Mouse (Mus musculus): ENCODE measurements around the gene 1110008P14Rik. TPM values are rescaled to one million over a fixed set of nuclear protein-coding genes. Genes with fewer than 3 reads are reported as not detected.

Gene 1110008P14Rik
- total RNA-seq, 2 experiments from 2014 or later: 36.4 to 44.0 TPM

DNA sequence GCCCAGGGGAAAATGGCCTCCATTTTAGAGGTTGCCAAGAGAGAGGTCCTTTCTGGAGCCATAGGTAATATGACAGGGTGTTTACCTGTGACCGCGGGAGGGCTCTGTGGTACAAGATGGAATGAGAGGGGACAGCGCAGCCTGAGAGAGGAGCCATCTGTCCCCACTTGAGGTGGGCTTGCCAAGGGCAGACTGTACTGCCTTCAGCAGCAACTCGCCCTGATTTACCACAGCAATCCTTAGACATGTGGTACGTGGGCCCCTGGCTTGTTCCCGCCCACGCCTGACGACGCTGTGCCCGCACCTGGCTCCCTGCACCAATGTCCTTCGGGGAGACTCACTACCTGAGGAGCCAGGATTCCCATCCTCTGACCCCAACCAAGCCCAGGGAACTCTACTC, 33.4 kb downstream of the 1110008P14Rik start:
- DNase-seq: no peak
- intact Hi-C loops (cut with DNase I): no loop called here

- no peak for DNase-seq
- intact Hi-C loops (cut with DNase I): no loop called here
Measured at GRCm38 (mm10) chr2:32347019-32347418, 34.7 kb downstream of the 1110008P14Rik start.

DNA sequence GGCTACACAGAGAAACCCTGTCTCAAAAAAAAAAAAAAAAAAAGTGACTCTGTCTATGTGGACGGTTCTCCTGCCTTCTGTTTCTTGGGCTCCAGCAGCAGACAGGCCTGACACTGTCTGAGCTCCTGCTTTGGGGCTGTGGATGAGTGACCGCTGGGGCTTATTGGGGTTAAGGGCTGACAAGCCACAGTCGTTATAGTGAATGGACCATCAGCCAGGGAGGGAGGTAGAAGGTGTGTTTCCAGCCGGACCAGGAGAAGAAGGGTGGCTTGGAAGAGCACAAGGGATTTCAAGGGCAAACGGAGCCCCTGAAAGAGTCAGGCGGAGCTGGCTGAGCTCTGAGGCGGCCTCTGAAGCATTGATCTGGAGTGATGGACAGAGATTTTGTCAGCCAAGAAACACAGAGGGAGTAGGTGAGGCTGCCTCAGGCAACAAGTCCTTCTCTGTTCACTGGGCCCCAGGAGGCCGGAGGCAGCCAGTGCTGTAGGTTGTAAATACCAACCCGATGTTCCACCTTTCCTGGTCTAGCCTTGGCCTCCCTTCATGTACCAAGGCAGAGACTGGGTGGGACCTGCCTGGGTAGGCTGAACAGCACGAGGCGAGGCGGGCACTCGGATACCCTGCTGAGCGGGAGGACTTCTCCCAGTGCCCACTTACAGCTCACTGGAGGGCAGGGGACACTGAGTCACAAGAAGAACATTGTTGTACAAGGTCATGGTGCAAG, 37.0 kb downstream of the 1110008P14Rik start:
- intact Hi-C loops (cut with DNase I): no loop called here
- no peak for DNase-seq

- intact Hi-C loops (cut with DNase I): no loop called here
Measured at GRCm38 (mm10) chr2:32344056-32344455, 37.7 kb downstream of the 1110008P14Rik start.

GRCm38 (mm10) chr2:32343351-32343671, 38.4 kb downstream of the 1110008P14Rik start:
- no peak for DNase-seq
- intact Hi-C loops (cut with DNase I): no loop called here

More at GRCm38 (mm10) chr2:32344056-32344455, 37.7 kb downstream of the 1110008P14Rik start:
- no peak for DNase-seq

DNA sequence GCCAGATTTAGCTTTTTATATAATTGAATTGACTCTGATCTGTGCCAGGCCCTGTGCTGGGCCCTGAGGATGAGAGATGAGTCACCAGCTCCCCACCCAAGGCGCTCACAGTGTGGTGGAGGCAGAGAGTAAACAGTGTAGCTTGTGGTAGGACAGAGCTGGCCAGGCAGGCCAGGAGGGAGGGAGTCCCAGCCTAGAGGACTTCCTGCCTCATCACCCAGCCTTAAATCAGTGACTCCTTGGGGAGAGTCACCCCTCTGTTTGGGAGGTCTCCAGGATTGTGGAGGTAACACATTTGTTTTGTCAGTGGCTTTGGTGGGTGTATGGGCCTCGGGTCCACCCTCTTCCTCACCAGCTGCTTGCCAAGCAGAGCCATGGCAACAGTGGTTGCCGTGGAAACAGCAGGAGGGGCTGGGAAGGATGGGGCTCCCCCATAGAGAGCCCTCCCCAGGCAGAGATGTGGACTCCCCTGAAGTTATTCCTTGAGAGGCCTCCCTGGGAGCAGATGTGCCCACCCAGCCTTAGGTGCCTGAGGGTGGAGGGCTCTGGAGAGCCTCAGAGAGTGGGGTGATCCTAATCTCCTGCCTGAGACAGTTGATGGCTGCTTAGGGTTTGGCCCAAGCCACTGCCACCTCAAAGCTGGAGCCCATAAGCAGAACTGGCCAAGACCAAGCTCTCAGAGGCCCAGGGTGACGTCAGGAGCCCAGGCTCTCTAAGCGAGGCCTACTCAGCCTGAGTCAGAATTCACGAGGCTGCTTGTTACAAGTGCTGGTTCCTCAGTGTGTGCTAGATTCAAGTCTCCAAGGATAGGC, 39.0 kb downstream of the 1110008P14Rik start:
- intact Hi-C loops (cut with DNase I): no loop called here
- DNase-seq: peak; percentile 67 to 68

DNA sequence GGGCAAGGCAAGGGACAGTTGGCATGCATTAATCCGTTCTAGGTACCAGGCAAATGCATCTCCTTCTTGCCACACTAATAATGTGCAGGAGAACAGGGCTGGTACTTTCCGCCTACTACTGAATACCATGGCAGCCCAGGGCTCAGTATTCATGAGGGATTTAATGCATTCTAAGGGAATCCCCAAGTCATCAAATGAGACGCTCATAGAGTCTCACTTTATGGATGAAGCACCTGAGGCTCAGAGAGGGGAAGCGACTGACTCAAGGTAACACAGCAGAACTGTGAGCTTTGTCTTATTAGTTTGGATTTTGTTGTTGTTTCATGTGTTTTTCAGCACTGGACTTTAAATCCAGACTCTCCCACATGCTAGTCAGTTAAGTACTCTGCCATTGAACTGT, 39.7 kb downstream of the 1110008P14Rik start:
- no peak for DNase-seq
- intact Hi-C loops (cut with DNase I): no loop called here

- no peak for DNase-seq
- intact Hi-C loops (cut with DNase I): no loop called here
Measured at GRCm38 (mm10) chr2:32341634-32341939, 40.2 kb downstream of the 1110008P14Rik start.

- no peak for DNase-seq
- intact Hi-C loops (cut with DNase I): no loop called here
Measured at GRCm38 (mm10) chr2:32340836-32341633, 40.7 kb downstream of the 1110008P14Rik start.

DNA sequence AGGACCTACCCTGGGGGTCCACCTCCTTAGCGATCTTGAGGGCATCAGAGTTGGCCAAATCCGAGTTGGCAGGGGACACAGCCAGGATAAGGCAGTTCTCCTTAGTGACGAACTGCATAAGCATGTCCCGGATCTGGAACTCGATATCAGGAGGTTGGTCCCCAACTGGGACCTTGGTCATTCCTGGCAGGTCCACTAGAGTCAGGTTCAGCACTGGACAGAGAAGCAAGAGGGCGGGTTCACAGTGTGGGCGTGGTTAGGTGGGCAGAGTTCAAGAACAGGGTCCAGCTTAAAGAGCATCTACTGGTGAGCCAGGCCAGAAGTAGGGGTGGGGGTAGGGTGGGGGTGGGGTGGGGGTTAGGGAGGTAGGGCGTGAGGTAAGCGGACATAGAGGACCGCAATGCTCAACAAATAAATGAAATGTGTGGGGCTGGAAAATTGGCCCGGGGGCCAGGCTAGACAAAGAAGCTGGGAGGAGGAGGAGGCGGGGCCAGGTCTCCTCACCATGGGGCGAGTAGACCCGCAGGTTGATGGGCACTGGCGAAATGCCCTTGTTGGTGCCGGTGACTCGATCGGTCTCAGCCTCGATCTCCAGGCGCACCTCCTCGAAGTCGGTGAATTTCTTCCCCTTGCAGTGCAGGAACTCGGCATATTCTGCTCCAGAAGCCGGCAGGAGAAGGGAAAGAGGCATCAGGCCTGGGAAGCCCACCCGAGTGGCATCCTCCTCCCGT, 41.7 kb downstream of the 1110008P14Rik start:
- intact Hi-C loops (cut with DNase I): no loop called here
- no peak for DNase-seq

DNA sequence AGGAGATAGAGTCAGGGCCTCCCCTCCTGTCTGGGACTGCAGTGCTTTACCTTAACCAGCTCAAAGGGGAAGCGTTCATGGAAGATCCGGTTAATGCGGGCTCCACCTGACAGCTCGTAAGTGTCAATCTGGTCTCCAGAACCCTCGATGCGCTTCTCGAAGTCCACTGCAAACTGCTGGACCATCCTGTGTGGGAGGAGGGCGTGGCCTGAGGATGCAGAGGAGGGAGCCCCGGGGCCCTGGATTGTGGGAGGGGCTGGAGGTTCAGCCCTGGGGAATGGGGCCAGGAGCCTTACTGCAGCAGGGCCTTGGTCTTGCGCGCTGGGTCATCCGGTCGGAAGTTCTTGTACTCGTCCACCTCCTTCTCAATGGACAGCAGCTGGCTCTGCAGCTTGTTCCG, 45.9 kb downstream of the 1110008P14Rik start:
- intact Hi-C loops (cut with DNase I): no loop called here
- no peak for DNase-seq

GRCm38 (mm10) chr2:32332159-32332558, 49.6 kb downstream of the 1110008P14Rik start:
- no peak for DNase-seq
- intact Hi-C loops (cut with DNase I): no loop called here

DNA sequence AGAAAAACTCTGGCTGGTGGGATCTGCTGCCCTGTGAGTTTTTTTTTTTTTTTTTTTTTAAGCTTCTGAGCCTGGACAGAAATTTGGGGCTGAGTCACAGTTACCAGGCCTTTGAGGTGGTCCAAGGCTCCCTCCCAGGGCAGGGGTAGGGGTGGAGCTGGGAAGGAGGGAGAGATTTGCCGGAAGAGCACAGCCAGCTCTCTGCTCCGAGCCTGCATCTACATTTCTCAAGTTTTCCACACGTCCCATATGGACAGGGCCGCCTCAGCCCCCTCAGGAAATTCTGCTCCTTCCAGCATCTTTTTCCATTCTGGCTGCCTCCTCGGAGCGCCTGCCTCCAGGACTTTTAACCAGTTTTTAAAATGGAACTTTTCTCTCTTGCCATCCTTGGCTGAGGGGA, 52.2 kb downstream of the 1110008P14Rik start:
- DNase-seq: no peak
- intact Hi-C loops (cut with DNase I): no loop called here

DNA sequence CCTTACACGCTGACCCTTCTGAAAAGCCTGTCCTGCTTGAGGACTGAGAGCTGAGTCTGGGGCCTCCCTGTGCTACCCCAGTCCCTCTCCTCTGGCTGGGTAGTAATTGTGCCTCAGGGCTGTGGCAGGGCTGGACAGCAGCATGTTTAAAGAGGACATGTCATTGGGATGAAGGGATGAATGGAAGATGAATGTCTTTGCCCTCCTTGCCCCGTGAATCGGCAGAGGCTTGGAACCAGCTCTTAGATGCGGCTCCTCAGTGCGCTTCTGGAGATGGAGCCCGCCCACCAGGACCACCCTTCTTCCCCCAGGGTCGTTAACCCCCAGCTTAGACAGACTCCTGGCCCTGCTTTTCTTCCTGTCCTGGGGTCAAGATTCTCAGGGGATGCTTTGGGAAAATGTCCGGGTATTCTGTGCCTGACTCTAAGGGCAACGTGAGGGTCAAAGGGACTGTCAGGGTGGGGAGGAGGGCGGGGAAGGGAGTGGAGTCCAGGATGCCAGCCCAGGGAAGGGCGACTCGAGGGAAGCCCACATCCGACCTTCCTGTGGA, 52.8 kb downstream of the 1110008P14Rik start:
- no peak for DNase-seq
- intact Hi-C loops (cut with DNase I): no loop called here

DNA sequence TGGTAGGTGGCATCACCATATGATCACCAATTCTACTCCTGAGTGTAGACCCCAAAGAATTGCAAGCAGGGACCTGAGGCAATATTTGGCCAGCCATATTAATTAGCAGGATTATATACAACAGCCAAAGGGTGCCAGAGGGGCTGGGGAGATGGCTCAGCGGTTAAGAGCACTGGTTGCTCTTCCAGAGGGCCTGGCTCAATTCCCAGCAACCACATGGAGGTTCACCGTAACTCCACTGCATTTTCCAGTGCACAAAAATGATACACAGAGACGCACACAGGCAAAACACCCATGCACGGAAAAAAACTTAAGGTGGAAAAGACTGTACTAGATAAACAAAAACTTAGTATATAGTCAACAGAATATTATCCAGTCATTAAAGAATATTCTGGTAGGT, 54.5 kb downstream of the 1110008P14Rik start:
- intact Hi-C loops (cut with DNase I): no loop called here
- DNase-seq: no peak

Other genes with a start within 250 kb of the 1110008P14Rik start
- 10 to 100 TPM; 69.4 to 70.1 TPM for gene Prrc2b, start 230.9 kb downstream of the 1110008P14Rik start, total RNA-seq (2021)
- 10 to 100 TPM; 12.0 to 12.2 TPM for gene Pomt1, start 145.3 kb downstream of the 1110008P14Rik start, total RNA-seq (2021)
- gene Uck1, start 121.8 kb downstream of the 1110008P14Rik start, total RNA-seq (2021): 10 to 100 TPM in 1 of 2 experiments, 1 to 10 TPM in 1; 8.1 to 11.6 TPM
- 10 to 100 TPM; 54.1 to 54.7 TPM for gene Golga2, start 94.6 kb downstream of the 1110008P14Rik start, total RNA-seq (2021)
- 100 to 1,000 TPM in 1 of 2 experiments, 10 to 100 TPM in 1; 97.6 to 126 TPM for gene Swi5, start 93.9 kb downstream of the 1110008P14Rik start, total RNA-seq (2021)
- gene Ciz1, start 29.6 kb downstream of the 1110008P14Rik start, total RNA-seq (2021): 10 to 100 TPM; 23.2 to 25.4 TPM
- gene Dnm1, start 28.6 kb downstream of the 1110008P14Rik start, total RNA-seq (2021): 1 to 10 TPM; 4.8 to 5.3 TPM
- 1 to 10 TPM; 1.4 to 3.7 TPM for gene Lcn2, start 6.3 kb upstream of the 1110008P14Rik start, total RNA-seq (2021)
- gene Ptges2, start 14.0 kb upstream of the 1110008P14Rik start, total RNA-seq (2021): 10 to 100 TPM; 41.3 to 45.0 TPM
- gene Naif1, start 68.5 kb upstream of the 1110008P14Rik start, total RNA-seq (2021): 1 to 10 TPM; 1.8 to 1.9 TPM
- gene Slc25a25, start 69.5 kb upstream of the 1110008P14Rik start, total RNA-seq (2021): 100 to 1,000 TPM in 1 of 2 experiments, 10 to 100 TPM in 1; 71.7 to 145 TPM
- gene Fam102a, start 153.4 kb upstream of the 1110008P14Rik start, total RNA-seq (2021): 1 to 10 TPM; 2.6 to 2.7 TPM
- 10 to 100 TPM; 10.3 to 11.0 TPM for gene Dpm2, start 188.9 kb upstream of the 1110008P14Rik start, total RNA-seq (2021)
- gene Pip5kl1, start 192.9 kb upstream of the 1110008P14Rik start, total RNA-seq (2021): not detected
- gene 9430097D07Rik, start 193.7 kb upstream of the 1110008P14Rik start, total RNA-seq (2021): not detected
- gene St6galnac4, start 205.2 kb upstream of the 1110008P14Rik start, total RNA-seq (2021): 10 to 100 TPM; 14.1 to 21.7 TPM
- gene St6galnac6, start 217.8 kb upstream of the 1110008P14Rik start, total RNA-seq (2021): 10 to 100 TPM; 34.9 to 46.5 TPM
- gene Ak1, start 239.8 kb upstream of the 1110008P14Rik start, total RNA-seq (2021): 1,000 to 10,000 TPM; 1,818 to 2,240 TPM